Mouse (Mus musculus) embryonic stem cell, embryonic (primary cell): ENCODE measurements around the gene Ppil4.

Source experiments
- CTCF ChIA-PET, 4 experiments: fragments of 300-600 bp in 2 of 4; fragments of 350-600 bp in 2 of 4; sonication (Branson Sonifier 250); formaldehyde crosslinking; loops; one replicate each; lab custom pipeline; 2022; ENCODE audit warnings: inconsistent platforms in 2 of 4; lab: Charles Lee
- POLR2A ChIA-PET, 4 experiments: fragments of 300-600 bp in 2 of 4; fragments of 350-600 bp in 2 of 4; sonication (Branson Sonifier 250); formaldehyde crosslinking; loops; one replicate each; lab custom pipeline; 2022; ENCODE audit warnings: antibody characterized with exemption in 4 of 4, inconsistent platforms in 1 of 4; lab: Charles Lee

Ppil4 gene

DNA sequence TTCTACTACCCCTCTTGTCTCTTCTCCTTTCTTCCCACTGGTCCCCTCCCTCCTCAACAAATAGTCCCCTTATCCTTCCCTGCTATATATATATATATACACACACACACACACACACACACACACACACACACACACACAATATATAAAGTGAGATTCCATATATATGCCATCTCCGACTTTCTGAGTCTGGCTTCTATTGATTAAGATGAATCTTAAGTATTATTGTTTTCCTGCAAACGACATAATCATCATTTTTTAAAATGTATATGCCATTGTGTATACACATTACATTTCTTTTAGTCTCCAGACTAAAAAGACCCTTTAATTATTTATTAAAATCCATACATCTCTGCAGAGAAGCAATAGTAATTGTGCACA is 47.7 kb downstream of the Ppil4 start:
- POLR2A ChIA-PET: interaction anchor here in 3 of 4 experiments (0.6 to 1.5 kb wide), 5 partner anchors 17 to 226 kb away, joined by 3 read pairs; no protein-coding TSS in a partner anchor
- CTCF ChIA-PET: interaction anchor here in 2 of 4 experiments (0.6 to 0.8 kb wide), 2 partner anchors 31 to 324 kb away, joined by 3 to 10 read pairs; no protein-coding TSS in a partner anchor

DNA sequence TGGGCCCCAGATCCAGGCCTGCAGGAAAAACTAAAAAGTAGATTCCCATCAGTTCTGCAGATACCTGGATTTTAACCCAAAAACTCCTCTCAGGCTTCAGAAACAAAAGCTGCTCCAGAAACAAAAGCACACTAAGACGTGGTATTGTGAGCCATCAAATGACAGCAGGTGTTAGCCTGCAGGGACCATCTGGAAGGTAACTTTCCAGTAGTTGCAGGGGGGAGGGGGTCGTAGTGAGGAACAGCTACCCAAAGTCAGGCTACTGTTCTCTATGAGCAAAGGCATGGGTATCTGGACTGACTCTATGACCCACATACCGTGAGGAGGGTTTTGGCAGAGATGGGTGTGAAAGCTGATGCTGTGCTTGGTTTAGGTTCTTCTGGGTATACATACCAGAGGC is 48.1 kb downstream of the Ppil4 start:
- ChIA-PET CTCF (interaction anchor here in 2 of 4 experiments (0.6 to 1.1 kb wide), 3 partner anchors 31 to 348 kb away, joined by 3 to 10 read pairs (median 6); no protein-coding TSS in a partner anchor), POLR2A (interaction anchor here (0.6 to 1.5 kb wide), 7 partner anchors 12 to 226 kb away, joined by 3 read pairs; no protein-coding TSS in a partner anchor)

DNA sequence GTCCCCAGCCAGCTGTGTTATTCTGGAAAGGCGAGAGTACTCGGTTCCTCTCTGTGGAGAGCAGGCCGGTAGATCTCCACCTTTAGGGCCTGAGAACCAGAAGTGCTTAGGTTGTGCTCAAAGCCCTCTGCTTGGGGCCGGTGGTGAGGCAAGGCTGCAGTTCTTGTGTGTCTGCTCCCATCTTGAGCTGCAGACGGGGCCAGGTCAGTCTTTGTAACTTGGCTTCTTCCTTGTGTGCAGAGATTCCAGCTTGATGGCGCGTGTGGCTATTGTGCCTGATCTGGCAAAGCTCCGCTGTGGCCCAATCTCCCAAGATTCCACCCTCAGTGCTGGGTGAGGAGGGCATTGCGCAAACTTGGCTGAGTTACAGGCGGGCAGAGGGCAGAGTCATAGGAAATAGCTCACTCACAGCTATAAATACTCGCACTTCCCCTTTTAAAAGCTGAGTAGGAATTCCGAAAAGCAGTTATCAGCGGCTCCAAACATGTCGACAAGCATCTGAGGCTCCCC is 48.9 kb downstream of the Ppil4 start:
- ChIA-PET POLR2A (interaction anchor here in 2 of 4 experiments (0.5 to 1.5 kb wide), 8 partner anchors 13 to 790 kb away, joined by 3 to 5 read pairs (median 3); no protein-coding TSS in a partner anchor), CTCF (interaction anchor here in 3 of 4 experiments (0.6 to 1.1 kb wide), 5 partner anchors 21 to 509 kb away, joined by 3 to 6 read pairs (median 3); no protein-coding TSS in a partner anchor)

DNA sequence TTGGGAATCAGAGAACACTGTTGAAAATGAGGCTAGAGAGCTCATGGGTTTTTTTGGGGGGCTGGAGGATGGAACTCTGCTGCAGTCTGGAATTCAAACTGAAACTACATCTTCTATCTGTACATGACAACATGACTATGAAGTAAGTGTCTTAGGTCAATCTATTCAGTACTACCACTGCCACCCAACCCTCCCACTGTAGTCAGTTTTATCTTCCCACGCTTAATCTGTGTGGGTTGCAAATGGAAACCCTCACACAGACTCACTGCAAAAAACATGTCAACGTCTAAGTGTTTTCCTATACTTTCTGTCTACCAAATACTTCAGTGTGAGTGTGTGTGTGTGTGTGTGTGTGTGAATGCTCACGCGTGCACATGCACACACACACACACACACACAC is 50.5 kb downstream of the Ppil4 start:
- POLR2A ChIA-PET: interaction anchor here in 1 of 4 experiments (0.6 kb wide), 1 partner anchor 231 kb away, joined by 7 read pairs; no protein-coding TSS in a partner anchor
- CTCF ChIA-PET: no interaction called here

DNA sequence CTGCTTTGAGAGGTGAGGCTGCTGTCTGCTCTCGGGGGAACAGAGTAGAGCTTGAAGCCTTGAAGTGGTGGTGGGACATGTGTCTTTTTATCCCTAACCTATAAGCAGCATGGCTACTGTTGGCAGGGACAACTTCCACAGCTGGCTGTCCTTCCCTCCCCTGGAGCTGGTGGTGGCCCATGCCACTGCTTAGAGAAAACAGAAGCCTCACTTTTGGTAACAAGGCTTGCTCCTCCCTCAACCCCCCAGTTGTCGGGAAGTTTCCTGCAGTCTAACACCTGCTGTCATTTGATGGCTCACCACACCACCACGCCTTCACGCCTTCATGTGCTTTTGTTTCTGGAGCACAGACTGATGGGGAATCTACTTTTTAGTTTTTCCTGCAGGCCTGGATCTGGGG is 51.5 kb downstream of the Ppil4 start:
- POLR2A ChIA-PET: interaction anchor here in 1 of 4 experiments (0.5 kb wide), 1 partner anchor 441 kb away, joined by 3 read pairs; no protein-coding TSS in a partner anchor
- CTCF ChIA-PET: no interaction called here

DNA sequence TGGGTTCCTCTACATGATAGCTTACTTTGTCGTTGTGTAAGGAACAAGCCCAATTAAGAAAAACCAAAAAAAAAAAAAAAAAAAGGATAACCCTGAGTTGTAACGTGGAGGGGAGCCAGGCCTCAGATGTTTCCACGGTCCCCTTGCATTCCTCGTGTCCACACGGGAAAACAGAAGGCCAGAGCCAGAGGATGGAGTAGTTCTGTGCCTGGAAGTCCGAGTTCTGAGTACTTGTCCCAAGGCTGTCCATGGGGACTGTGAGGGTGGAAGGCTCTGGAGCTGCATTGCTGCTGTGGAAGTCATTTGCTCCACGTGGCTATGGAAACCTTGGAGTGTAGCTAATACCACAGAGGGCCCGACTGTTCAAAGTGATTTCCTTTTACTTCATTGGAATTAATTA is 52.4 kb downstream of the Ppil4 start:
- ChIA-PET POLR2A (no interaction called here), CTCF (interaction anchor here in 1 of 4 experiments (0.6 kb wide), 1 partner anchor 466 kb away, joined by 5 read pairs; no protein-coding TSS in a partner anchor)

DNA sequence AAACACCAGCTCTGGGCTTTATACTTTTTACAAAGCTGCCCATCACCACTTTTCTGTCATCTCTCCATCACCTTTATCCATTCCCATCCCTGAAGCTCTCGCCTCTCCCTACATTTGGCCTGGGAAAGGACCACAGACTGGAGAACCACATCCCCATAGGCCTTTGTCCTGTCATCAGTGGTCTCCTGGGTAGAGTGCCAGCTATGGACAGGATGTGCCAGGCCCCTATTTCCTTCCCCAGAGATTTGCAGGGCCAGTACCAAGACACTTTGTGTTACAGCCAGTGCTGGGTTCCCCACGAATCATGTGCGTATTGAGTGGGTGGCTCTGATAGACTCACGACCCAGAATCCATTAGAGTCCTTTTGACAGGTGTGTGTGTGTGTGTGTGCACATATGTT is 53.3 kb downstream of the Ppil4 start:
- CTCF ChIA-PET: interaction anchor here in 2 of 4 experiments (0.6 to 0.7 kb wide), 2 partner anchors 235 to 871 kb away, joined by 3 to 5 read pairs; no protein-coding TSS in a partner anchor
- POLR2A ChIA-PET: interaction anchor here in 1 of 4 experiments (0.6 kb wide), 1 partner anchor 123 kb away, joined by 3 read pairs; no protein-coding TSS in a partner anchor

DNA sequence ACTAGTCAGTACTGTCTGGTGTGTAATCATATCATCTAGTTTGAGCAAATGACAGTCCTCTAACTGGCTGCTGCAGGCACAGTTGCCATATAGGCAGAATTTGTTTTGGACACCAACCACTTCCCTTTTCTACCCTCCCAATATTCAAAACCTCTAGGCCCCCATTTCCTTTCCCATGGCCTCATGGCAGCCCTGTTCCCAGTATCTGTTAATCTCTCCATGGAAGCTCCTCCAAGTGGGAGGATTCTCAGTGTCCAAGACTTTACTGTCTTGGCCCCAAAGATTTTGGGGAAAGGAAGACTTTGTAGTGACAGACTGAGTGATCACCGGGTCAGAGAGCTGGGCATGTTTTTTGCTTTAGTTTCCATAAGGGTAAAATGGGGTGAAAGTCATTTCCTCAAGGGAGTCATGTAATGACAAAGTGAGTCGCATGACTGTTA is 54.5 kb downstream of the Ppil4 start:
- ChIA-PET CTCF (no interaction called here), POLR2A (interaction anchor here in 1 of 4 experiments (1.6 kb wide), 1 partner anchor 12 kb away, joined by 3 read pairs; no protein-coding TSS in a partner anchor)

DNA sequence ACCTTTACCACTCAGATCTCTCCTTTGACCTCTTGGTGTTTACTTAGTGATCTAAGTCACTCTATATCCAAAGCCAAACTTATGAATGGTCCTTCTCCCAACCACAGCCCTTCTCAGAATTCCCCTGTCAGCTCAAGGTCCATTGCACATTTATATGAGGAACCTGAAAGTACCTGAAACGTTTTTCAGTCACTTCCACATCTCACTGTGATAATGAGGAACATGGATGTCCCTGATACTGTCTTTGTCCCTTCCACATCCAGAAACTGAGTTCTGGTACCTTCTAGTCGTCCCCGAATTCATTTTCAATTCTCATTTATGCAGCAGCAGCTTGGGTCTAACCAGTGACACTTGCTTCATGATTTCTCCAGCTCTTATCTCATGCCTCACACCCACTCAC is 59.2 kb downstream of the Ppil4 start:
- ChIA-PET CTCF (no interaction called here), POLR2A (no interaction called here)

DNA sequence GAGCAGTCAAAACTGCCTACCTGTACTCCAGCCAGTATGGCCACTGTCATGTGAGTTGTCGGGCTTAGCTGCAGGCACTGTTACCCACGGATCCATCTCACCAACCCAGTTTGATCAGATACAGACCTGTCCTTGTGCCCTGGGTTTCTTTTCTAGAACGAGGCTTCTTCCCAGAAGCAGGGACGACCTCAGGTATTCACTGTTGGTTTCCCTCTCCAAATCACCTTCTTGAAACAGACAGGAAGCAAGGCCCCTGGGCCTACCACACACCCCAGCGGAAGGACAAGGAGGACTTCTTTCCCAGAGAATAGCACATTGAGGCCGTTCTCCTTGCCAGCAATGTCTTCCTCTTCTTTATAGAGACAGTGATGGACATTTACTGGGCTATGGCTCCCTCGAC is 67.8 kb downstream of the Ppil4 start:
- CTCF ChIA-PET: no interaction called here
- POLR2A ChIA-PET: no interaction called here

DNA sequence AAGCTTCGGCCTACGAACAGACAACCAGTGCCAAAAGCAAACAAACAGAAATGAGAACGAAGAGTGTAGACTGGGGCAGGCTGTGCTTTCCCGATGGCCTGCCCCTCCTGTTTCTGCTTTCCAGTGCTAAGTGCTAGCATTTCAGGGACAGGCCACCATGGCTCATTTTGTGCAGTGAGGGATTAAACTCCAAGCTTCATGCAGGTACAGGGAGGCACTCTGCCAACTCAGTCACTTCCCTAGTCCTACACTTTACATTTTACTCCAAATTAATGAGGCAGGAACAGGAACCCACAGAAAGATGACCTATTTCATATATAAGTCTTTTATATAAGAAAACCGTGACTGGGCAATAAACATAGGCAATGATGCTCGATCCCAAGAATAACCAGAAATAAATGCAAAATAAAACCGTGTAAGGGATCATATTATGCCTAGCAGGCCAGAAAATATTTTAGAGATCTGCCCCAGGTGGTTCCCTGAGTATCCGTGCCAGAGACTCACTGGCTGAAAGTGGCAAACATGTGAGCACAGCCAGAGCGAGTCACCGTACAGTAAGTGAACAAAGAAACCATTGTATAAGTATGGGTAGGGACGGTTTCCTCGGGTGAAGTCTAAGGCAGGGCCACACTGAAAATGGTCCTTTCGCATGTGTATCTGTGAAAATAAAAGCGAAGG is 68.7 kb downstream of the Ppil4 start:
- ChIA-PET CTCF (no interaction called here), POLR2A (no interaction called here)

DNA sequence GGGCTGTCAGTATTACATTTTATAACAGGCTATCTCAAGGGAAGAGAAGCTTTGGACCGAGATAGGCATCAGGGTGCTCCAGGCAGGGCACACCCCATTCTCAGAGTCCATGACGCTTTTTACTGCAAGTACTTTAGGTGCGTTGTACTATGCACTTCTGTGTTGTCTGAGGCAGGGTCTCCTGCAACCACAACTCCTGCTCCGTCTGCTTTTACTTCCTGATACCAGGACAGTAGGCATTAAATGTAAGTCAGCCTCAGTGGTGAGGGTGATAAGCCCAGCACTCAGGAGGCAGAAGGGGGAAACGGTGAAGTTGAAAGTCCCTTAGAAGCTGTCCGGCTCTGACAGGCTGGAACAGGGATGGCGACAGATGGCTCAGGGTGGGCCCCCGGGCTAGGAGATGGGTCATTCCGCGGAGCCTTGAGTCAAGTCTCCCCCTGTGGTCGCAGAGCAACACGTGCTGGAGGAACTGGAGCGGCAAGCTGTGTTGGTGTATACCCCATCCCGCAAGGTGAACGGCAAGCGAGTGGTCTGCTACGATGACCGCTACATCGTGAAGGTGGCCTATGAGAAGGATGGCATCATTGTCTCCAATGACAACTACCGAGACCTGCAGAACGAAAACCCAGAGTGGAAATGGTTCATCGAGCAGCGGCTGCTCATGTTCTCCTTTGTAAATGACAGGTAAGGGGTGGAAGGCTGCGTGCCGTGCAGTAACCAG is 69.4 kb downstream of the Ppil4 start:
- POLR2A ChIA-PET: no interaction called here
- CTCF ChIA-PET: interaction anchor here in 1 of 4 experiments (0.7 kb wide), 1 partner anchor 20 kb away, joined by 3 read pairs; no protein-coding TSS in a partner anchor

DNA sequence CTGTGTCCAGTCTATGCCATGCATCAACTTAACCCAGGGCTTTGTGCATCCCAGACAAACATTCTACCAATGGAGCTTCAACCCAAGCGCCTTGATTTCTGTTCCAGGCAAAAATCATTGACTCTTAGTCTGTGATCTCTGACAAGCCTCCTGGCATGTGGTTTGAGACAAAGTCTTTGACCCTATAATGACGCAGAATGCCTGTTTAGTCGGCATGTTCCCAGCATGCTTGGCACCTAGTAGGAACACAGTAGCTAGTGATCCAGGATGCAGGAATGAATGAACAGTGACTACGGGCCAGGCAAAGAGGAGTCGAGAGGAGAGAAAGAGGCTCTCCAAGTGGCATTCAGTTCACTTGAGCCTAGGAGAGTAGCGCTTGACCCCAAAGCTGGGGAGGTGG is 70.7 kb downstream of the Ppil4 start:
- POLR2A ChIA-PET: no interaction called here
- CTCF ChIA-PET: interaction anchor here in 1 of 4 experiments (0.6 kb wide), 2 partner anchors 232 to 530 kb away, joined by 3 to 4 read pairs; no protein-coding TSS in a partner anchor

DNA sequence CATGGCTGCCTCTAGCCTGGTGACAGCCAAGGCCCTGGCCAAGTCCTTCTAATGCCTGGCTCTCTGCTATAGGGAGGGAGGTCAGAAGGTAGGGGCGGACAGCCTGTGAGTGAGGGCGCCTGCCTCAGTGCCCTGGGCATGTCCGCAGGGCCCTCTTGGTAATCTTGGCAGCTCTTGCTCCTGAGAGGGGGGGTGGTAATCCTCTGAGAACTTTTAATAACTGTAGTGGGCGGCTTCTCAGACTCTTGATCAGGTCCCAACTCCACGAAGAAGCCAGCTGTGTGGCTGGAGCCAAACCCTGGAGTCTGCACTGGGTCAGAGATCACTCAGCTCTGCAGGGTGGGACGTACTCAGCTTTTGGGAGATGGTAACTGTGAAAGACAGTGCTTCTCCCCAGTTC is 71.5 kb downstream of the Ppil4 start:
- CTCF ChIA-PET: interaction anchor here in 1 of 4 experiments (0.6 kb wide), 2 partner anchors 381 to 530 kb away, joined by 4 to 6 read pairs; no protein-coding TSS in a partner anchor

DNA sequence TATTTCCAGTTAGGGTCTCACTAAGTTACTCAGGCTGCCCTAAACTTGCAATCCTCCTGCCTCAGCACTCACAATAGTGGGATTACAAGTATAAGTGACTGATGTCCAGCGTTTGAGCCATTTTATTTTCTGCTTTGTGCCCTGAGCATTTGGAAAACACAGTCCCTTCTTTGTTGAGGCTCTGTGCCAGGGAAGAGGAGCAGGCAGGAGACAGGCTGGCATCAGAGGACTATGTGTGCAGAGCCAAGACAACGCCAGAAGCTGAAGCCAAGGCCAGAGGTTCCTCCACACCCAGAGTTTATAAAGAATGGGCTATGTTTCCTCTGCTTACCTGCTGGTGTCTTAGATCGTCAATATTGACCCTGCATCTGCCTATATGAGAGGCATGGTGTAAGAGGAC is 72.1 kb downstream of the Ppil4 start:
- ChIA-PET POLR2A (interaction anchor here in 1 of 4 experiments (0.7 kb wide), 1 partner anchor 383 kb away, joined by 3 read pairs; no protein-coding TSS in a partner anchor), CTCF (no interaction called here)

More for the DNA sequence above, 71.5 kb downstream of the Ppil4 start:
- POLR2A ChIA-PET: no interaction called here

DNA sequence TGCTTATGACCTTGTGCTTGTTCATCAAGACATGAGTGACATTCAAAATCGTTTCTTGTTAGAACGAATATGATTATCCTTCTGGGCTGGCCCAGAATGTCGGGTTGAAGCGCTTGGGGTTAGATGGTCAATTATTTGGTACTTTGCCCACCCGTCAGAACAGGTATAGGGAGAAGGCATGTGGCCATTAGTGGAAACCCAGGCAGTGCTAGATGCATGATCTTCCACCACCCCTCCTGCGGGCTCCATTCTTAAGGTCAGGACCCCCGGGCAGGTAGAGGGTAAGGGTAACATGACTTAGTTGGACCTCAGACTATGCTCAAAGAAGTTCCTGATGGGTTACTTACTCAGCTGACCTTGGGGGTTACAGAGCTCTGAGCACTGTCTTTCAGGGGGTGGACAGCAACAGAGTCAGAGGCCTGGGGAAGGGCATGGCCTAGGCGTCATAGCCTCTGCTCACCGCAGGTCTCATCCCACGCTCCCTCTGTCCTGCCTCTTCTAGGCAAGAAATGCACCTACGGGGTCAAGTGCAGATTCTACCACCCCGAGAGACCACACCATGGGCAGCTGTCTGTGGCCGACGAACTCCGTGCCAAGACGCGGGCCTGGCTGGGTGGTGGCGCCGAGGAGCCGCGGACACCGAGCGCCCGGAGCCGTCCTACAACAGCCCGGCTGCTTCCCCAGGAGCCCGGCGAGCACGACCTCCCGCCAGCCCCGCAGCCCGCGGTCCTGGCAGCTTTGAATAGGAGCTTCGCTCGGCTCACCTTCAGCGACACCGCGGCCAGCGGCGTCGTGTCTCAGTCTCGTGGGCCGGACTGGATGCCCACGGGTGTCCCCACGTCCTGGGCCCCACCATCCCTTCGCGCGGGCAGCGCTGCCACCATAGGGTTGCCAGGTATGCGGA is 74.3 kb downstream of the Ppil4 start:
- POLR2A ChIA-PET: interaction anchor here in 1 of 4 experiments (0.9 kb wide), 1 partner anchor 129 kb away, joined by 3 read pairs; no protein-coding TSS in a partner anchor
- CTCF ChIA-PET: interaction anchor here in 3 of 4 experiments (0.6 to 1.4 kb wide), 3 partner anchors 18 to 329 kb away, joined by 3 to 7 read pairs (median 3); no protein-coding TSS in a partner anchor

DNA sequence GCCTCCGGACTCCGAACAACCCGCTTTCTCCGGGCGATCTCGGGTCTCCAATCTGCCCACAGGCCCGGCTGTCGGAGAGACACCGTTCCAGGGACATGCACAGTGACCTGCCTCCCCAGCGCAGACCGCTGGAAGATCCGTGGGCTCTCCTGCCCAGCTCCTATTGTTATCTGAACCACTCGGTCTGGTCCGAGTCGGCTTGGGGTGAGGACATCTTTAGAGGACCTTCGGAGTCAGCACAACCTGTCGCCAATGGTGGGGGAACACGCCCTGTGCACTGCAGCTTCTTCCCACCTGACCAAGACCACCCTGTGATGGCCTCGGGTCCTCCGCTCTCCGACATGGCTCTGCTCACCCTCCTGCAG is 75.0 kb downstream of the Ppil4 start:
- ChIA-PET CTCF (interaction anchor here in 1 of 4 experiments (0.6 kb wide), 1 partner anchor 17 kb away, joined by 3 read pairs; no protein-coding TSS in a partner anchor), POLR2A (interaction anchor here in 1 of 4 experiments (0.9 kb wide), 1 partner anchor 130 kb away, joined by 3 read pairs; no protein-coding TSS in a partner anchor)
